Mouse (Mus musculus): ENCODE measurements around the gene Ncoa6.
"Not testable (repeated sequence)": the region's sequence is repeated elsewhere in the genome, so short reads cannot be mapped to it uniquely, and the experiment has no call there.

Ncoa6 gene

GRCm38 (mm10) chr2:155473570-155474088 is at the start of gene Ncoa6:
Gene Ncoa6 (minus strand): TSS chr2:155473894.
- DNase-seq (ENCODE audit: low read depth, low spot score) = peak; percentile 72

- no peak for DNase-seq (ENCODE audit: low read depth, low spot score)
These were observed 45.0 kb upstream of the Ncoa6 start for GRCm38 (mm10) chr2:155518531-155519270.

- DNase-seq (ENCODE audit: low read depth, low spot score) = peak; percentile 96
These were observed 44.0 kb upstream of the Ncoa6 start, which contains the start of the genes Acss2 and Ggt7 for GRCm38 (mm10) chr2:155517455-155518423. Gene Acss2 (plus strand): TSS chr2:155517948. Gene Ggt7 (minus strand): TSS chr2:155518237.

- DNase-seq (ENCODE audit: low read depth, low spot score) = peak; percentile 66
These were observed 42.2 kb upstream of the Ncoa6 start for GRCm38 (mm10) chr2:155515941-155516340.

GRCm38 (mm10) chr2:155514666-155515065 is 41.0 kb upstream of the Ncoa6 start:
- DNase-seq (ENCODE audit: low read depth, low spot score) = peak; percentile 77

GRCm38 (mm10) chr2:155513543-155513942 is 39.8 kb upstream of the Ncoa6 start:
- DNase-seq (ENCODE audit: low read depth, low spot score) = no peak

- DNase-seq (ENCODE audit: low read depth, low spot score) = no peak
These were observed 38.8 kb upstream of the Ncoa6 start for GRCm38 (mm10) chr2:155512479-155512878.

GRCm38 (mm10) chr2:155507721-155508470 is 34.2 kb upstream of the Ncoa6 start:
- no peak for DNase-seq (ENCODE audit: low read depth, low spot score)

- no peak for DNase-seq (ENCODE audit: low read depth, low spot score)
These were observed 32.1 kb upstream of the Ncoa6 start for GRCm38 (mm10) chr2:155505811-155506210.

- no peak for DNase-seq (ENCODE audit: low read depth, low spot score)
These were observed 31.0 kb upstream of the Ncoa6 start for GRCm38 (mm10) chr2:155504440-155505355.

GRCm38 (mm10) chr2:155502596-155502995 is 28.9 kb upstream of the Ncoa6 start:
- no peak for DNase-seq (ENCODE audit: low read depth, low spot score)

- no peak for DNase-seq (ENCODE audit: low read depth, low spot score)
These were observed 17.3 kb upstream of the Ncoa6 start for GRCm38 (mm10) chr2:155490998-155491397.

GRCm38 (mm10) chr2:155482021-155482420 is 8.3 kb upstream of the Ncoa6 start:
- DNase-seq (ENCODE audit: low read depth, low spot score) = peak; percentile 60

- DNase-seq (ENCODE audit: low read depth, low spot score) = no peak
These were observed 774 bp downstream of the Ncoa6 start for GRCm38 (mm10) chr2:155472671-155473569.

- DNase-seq (ENCODE audit: low read depth, low spot score) = no peak
These were observed 6.8 kb downstream of the Ncoa6 start for GRCm38 (mm10) chr2:155466861-155467260.

GRCm38 (mm10) chr2:155453591-155453990 is 20.1 kb downstream of the Ncoa6 start:
- no peak for DNase-seq (ENCODE audit: low read depth, low spot score)

- DNase-seq (ENCODE audit: low read depth, low spot score) = no peak
These were observed 22.4 kb downstream of the Ncoa6 start for GRCm38 (mm10) chr2:155451256-155451655.

- not testable (repeated sequence) for DNase-seq (ENCODE audit: low read depth, low spot score)
These were observed 25.8 kb downstream of the Ncoa6 start for GRCm38 (mm10) chr2:155447906-155448305.

- DNase-seq (ENCODE audit: low read depth, low spot score) = no peak
These were observed 30.2 kb downstream of the Ncoa6 start for GRCm38 (mm10) chr2:155443446-155443845.

Measured in retina, adult 2 months (tissue).